Mouse (Mus musculus): ENCODE measurements around the gene Srgap2. TPM values are rescaled to one million over a fixed set of nuclear protein-coding genes. Genes with fewer than 3 reads are reported as not detected.

The Srgap2 gene
- polyA plus RNA-seq, 1 experiment from 2014 or later, result 23.3 TPM

DNA sequence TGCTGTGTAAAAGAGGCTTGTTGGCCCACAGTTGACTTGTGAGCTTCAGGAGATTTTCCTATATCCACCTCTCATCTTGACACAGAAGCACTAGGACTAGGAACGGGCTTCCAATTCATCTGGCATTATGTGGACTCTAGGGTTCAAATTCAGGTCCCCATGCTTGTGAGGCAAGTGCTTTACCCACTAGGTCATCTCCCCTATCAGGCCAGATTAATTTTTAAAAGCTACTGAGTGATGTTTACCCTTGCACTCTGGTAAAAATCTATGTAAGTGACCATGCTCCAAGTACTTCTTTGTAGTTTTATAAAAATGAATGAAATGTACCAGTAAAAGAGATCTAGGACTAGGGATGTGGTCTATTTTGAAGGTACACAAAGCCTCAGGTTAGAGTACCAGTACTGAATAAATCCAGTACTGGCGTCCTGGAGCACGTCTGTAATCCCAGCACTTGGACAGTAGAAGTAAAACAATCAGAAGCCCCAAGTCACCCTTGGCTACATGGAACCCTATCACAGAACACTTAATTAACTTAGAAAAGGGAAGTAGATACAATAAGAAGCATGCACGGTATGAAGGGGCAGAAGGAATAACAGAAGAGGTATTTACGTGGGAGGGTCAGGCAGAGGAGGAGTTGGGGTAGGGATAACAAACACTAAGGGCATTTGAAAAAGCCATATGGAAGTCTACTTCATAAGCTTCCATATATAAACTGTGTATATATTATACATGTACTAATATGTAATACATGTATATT, 40.9 kb downstream of the Srgap2 start:
- no peak for ATAC-seq (replicated peaks)
- no peak overlapping the region for H3K9ac ChIP-seq (replicated peaks)
- no peak overlapping the region for H3K4me3 ChIP-seq
- 60% methylated on average over 5 of the region's 5 CpGs for WGBS
- no peaks in the 10 kb centered on the region for H3K36me3 ChIP-seq
- no peak overlapping the region for H3K27ac ChIP-seq (replicated peaks)
- H3K9me3 ChIP-seq, result no peaks in the 10 kb centered on the region
- no peak overlapping the region for H3K4me2 ChIP-seq (replicated peaks)
- H3K4me1 ChIP-seq, result peaks cover 32% of the 10 kb centered on the region
- H3K27me3 ChIP-seq, result no peaks in the 10 kb centered on the region

GRCm38 (mm10) chr1:131482242-131482641, 44.9 kb downstream of the Srgap2 start:
- H3K36me3 ChIP-seq, result 0 out of 2 replicates have a peak, but pooled peaks cover 2% of the 10 kb centered on the region
- no peak overlapping the region for H3K4me3 ChIP-seq
- ATAC-seq (replicated peaks), result no peak
- WGBS, result 89% methylated on average over 3 of the region's 3 CpGs
- no peaks in the 10 kb centered on the region for H3K9me3 ChIP-seq
- no peaks in the 10 kb centered on the region for H3K27me3 ChIP-seq
- H3K9ac ChIP-seq (replicated peaks), result no peak overlapping the region
- H3K4me1 ChIP-seq, result peaks cover 25% of the 10 kb centered on the region
- no peak overlapping the region for H3K4me2 ChIP-seq (replicated peaks)
- H3K27ac ChIP-seq (replicated peaks), result 0 out of 2 replicates have a peak overlapping the region, but pooled peaks have one; percentile 11

GRCm38 (mm10) chr1:131481391-131481790, 45.8 kb downstream of the Srgap2 start:
- Histone ChIP-seq H3K4me3 (no peak overlapping the region), H3K9me3 (no peaks in the 10 kb centered on the region), H3K27ac (replicated peaks) (no peak overlapping the region), H3K36me3 (0 out of 2 replicates have a peak, but pooled peaks cover 2% of the 10 kb centered on the region), H3K27me3 (no peaks in the 10 kb centered on the region), H3K4me1 (peaks cover 25% of the 10 kb centered on the region), H3K4me2 (replicated peaks) (no peak overlapping the region), H3K9ac (replicated peaks) (no peak overlapping the region)
- no peak for ATAC-seq (replicated peaks)

DNA sequence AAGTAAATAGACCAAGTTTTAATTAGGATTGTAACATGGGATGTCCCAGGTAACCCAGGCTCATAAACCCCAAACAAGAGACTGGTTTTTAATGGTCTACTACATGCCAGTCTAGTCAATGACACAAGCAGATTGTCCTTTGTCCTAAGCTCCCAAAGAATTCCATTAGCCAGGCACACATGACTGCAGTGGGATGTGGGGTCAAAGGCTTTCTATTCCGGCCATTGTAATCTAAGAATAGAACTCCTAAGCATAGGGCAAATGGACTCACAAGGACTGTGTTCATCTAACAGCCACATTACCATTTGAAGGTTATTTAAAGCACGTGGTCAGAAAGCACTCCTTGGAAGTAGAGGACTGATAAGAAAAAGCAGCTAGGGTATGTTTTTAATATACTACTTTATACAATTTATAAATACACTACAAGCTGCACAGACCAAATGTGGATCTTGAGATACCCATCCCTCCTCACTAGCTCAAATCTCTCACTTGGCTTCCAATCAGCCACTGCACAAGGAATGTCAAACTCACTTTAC, 48.3 kb downstream of the Srgap2 start:
- peaks cover 22% of the 10 kb centered on the region for H3K4me1 ChIP-seq
- 0 out of 2 replicates have a peak, but pooled peaks cover 2% of the 10 kb centered on the region for H3K36me3 ChIP-seq
- no peaks in the 10 kb centered on the region for H3K27me3 ChIP-seq
- WGBS, result 13% methylated on average over 2 of the region's 2 CpGs
- H3K4me2 ChIP-seq (replicated peaks), result no peak overlapping the region
- H3K9me3 ChIP-seq, result no peaks in the 10 kb centered on the region
- H3K27ac ChIP-seq (replicated peaks), result no peak overlapping the region
- no peak for ATAC-seq (replicated peaks)
- no peak overlapping the region for H3K4me3 ChIP-seq
- H3K9ac ChIP-seq (replicated peaks), result no peak overlapping the region

DNA sequence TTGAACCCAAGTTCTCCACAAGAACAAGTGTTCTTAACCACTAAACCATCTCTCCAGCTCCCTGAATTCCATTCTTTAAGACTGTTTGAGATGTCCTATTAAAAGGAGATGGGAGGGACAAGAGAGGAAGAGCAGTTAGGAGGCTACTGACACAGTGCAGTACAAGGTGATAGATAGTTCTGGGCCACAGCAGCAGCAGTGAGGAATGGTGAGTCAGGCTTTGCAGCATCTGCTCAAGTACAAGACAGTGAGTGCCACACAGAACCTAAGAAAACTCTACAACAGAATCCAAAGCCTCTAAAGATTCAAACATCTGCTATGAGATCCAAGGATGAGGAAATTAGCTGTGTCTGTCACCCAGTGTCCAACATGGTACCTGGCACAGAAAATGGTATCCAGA, 51.8 kb downstream of the Srgap2 start:
- H3K27ac ChIP-seq (replicated peaks), result no peak overlapping the region
- no peak overlapping the region for H3K4me3 ChIP-seq
- peaks cover 27% of the 10 kb centered on the region for H3K4me1 ChIP-seq
- 0 out of 2 replicates have a peak, but pooled peaks cover under 1% of the 10 kb centered on the region for H3K36me3 ChIP-seq
- H3K9me3 ChIP-seq, result no peaks in the 10 kb centered on the region
- H3K27me3 ChIP-seq, result no peaks in the 10 kb centered on the region
- no peak overlapping the region for H3K4me2 ChIP-seq (replicated peaks)
- no peak for ATAC-seq (replicated peaks)
- H3K9ac ChIP-seq (replicated peaks), result no peak overlapping the region

- Histone ChIP-seq H3K9me3 (no peaks in the 10 kb centered on the region), H3K27me3 (no peaks in the 10 kb centered on the region), H3K4me1 (peaks cover 27% of the 10 kb centered on the region), H3K27ac (replicated peaks) (no peak overlapping the region; the same call in 1 of the 2 replicates), H3K9ac (replicated peaks) (no peak overlapping the region), H3K36me3 (no peaks in the 10 kb centered on the region), H3K4me2 (replicated peaks) (no peak overlapping the region), H3K4me3 (no peak overlapping the region)
- peak; percentile 80 for ATAC-seq (replicated peaks)
Observed at GRCm38 (mm10) chr1:131473631-131474118, 53.5 kb downstream of the Srgap2 start.

DNA sequence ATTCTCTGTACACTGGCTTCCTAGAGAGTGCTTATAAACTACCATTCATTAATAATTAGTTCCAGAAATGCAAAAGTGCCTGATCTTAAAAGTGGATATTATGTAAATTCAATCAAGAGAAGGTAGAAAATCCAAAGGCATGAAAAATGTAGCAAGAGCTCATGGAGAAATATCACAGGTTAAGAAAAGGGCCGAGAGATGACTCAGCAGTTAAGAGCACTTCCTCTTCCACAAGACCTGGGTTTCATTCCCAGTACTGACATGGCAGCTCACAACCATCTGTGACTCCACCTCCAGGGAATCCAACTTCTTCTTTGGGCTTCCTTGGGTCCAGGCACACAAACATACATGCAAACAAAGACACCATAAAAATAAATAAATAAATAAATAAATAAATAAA, 56.6 kb downstream of the Srgap2 start:
- no peaks in the 10 kb centered on the region for H3K27me3 ChIP-seq
- no peak overlapping the region for H3K9ac ChIP-seq (replicated peaks)
- H3K36me3 ChIP-seq, result no peaks in the 10 kb centered on the region
- H3K27ac ChIP-seq (replicated peaks), result no peak overlapping the region
- no peak overlapping the region for H3K4me3 ChIP-seq
- H3K9me3 ChIP-seq, result no peaks in the 10 kb centered on the region
- WGBS, result 89% methylated on average over 1 of the region's 1 CpGs
- H3K4me2 ChIP-seq (replicated peaks), result no peak overlapping the region
- peaks cover 39% of the 10 kb centered on the region for H3K4me1 ChIP-seq
- ATAC-seq (replicated peaks), result no peak

DNA sequence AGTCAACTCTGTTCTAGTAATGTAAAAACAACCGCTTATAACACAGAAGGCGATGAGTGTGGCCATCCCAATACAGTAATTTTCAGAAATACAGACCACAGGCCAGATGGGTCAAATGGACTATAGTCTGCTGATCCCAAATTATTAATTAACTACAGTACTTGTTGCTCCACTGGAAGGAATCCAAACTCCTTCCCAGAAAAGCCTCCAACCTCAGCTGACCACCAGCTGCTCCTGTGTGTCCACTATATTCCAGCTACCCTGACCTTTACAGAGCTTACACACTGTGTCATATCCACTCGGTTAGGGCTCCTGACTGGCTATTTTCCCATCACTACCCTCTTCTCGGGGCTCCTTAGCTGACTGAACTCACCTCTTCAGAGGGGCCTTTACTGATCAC, 61.3 kb downstream of the Srgap2 start:
- H3K4me1 ChIP-seq, result peaks cover 34% of the 10 kb centered on the region
- H3K4me3 ChIP-seq, result no peak overlapping the region
- ATAC-seq (replicated peaks), result no peak
- no peak overlapping the region for H3K9ac ChIP-seq (replicated peaks)
- WGBS, result 90% methylated on average over 4 of the region's 4 CpGs
- H3K36me3 ChIP-seq, result no peaks in the 10 kb centered on the region
- H3K4me2 ChIP-seq (replicated peaks), result no peak overlapping the region
- H3K9me3 ChIP-seq, result no peaks in the 10 kb centered on the region
- no peak overlapping the region for H3K27ac ChIP-seq (replicated peaks)
- H3K27me3 ChIP-seq, result no peaks in the 10 kb centered on the region

DNA sequence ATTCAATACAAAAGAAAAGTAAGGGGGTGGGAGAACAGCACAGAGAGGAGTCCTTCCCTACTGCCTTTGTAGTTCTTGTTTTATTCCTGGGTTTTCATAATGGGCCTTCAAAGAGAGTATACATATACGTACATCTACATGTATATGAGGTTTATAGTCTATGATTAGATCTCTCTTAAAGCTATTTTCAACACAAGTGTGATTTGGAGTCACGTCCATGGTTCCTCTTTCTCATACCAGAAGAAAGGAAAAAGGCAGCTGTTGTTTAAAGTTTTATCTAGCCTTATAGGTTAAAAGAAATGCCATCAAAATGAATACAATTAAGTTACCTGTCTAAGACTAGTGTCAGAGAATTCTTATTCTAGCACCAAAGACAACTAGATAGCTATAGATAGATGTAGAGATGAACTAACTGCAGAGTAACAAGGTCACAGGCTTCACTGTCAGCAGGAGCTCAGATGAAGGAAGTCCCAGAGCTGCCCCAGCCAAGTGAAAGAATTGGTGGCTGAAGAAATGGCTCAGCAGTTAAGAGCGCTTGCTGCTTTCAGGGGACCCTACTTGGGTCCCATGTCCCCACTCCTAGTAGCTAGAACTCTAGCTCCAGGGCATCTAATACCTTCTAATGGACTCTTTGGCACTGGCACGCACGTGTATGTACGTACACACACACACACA, 63.1 kb downstream of the Srgap2 start:
- H3K4me2 ChIP-seq (replicated peaks), result no peak overlapping the region
- ATAC-seq (replicated peaks), result no peak
- 85% methylated on average over 6 of the region's 6 CpGs for WGBS
- H3K36me3 ChIP-seq, result no peaks in the 10 kb centered on the region
- no peaks in the 10 kb centered on the region for H3K27me3 ChIP-seq
- H3K4me1 ChIP-seq, result peaks cover 44% of the 10 kb centered on the region
- no peak overlapping the region for H3K27ac ChIP-seq (replicated peaks)
- no peak overlapping the region for H3K4me3 ChIP-seq
- no peaks in the 10 kb centered on the region for H3K9me3 ChIP-seq
- H3K9ac ChIP-seq (replicated peaks), result no peak overlapping the region

GRCm38 (mm10) chr1:131462541-131463067, 64.5 kb downstream of the Srgap2 start:
- H3K4me1 ChIP-seq, result peaks cover 34% of the 10 kb centered on the region
- WGBS, result 9% methylated on average over 1 of the region's 1 CpGs
- no peak overlapping the region for H3K4me2 ChIP-seq (replicated peaks)
- H3K27ac ChIP-seq (replicated peaks), result peak overlapping the region; percentile 43
- no peak overlapping the region for H3K4me3 ChIP-seq
- peak; percentile 49 for ATAC-seq (replicated peaks)
- H3K9me3 ChIP-seq, result no peaks in the 10 kb centered on the region
- no peak overlapping the region for H3K9ac ChIP-seq (replicated peaks)
- no peaks in the 10 kb centered on the region for H3K27me3 ChIP-seq
- no peaks in the 10 kb centered on the region for H3K36me3 ChIP-seq

DNA sequence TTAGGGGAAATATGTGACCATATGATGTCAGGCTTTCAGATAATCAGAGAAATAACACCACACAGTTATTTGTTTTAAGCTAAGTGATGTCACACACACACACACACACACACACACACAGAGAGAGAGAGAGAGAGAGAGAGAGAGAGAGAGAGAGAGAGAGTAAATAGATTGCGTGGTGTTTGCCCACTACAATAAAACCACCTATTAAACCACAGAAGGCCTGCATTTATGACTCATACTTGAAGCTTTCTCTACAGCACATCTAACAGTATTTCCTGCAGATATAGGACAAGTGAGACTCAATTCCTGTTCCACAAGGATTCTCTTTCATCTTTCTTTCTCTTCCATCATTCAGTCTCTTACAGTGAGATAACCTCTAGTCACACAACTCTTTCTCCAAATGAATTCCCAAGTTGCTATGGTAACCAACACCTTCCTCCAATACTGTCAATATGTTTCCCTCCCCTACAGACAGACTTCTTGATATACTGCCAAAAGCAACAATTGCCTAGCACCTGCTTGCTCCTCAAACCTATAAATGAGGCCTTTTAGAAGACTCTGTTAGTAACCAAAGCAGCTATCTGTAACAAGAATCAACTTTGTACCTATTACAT, 66.1 kb downstream of the Srgap2 start:
- Histone ChIP-seq H3K9me3 (no peaks in the 10 kb centered on the region), H3K9ac (replicated peaks) (no peak overlapping the region), H3K4me2 (replicated peaks) (no peak overlapping the region), H3K4me3 (no peak overlapping the region), H3K27me3 (no peaks in the 10 kb centered on the region), H3K4me1 (peaks cover 32% of the 10 kb centered on the region), H3K27ac (replicated peaks) (peak overlapping the region; percentile 58), H3K36me3 (no peaks in the 10 kb centered on the region)
- 24% methylated on average over 1 of the region's 1 CpGs for WGBS
- ATAC-seq (replicated peaks), result peak; percentile 66
